Mouse (Mus musculus) neural tube, embryonic 15.5 days (tissue): Measurements from ENCODE around the gene Defb48. TPM values are rescaled to one million over a fixed set of nuclear protein-coding genes. Genes with fewer than 3 reads are reported as not detected.
A peak's percentile ranks its signal among the peaks of the same experiment; 100 is the strongest.

Source experiments
- ATAC-seq: fragments of 200-750 bp; cut with Nextera tagmentation; 2 replicates; pipeline ENCODE4 v1.8.0; 2017; ENCODE audit warnings: mild to moderate bottlenecking, moderate TSS enrichment, moderate library complexity; ENCODE audit not compliant: low FRiP score
- H3K27ac ChIP-seq: fragments of 300-500 bp; sonication (generic); replicated peaks from 2 replicates; pipeline ENCODE4 v1.5.1; 2015; ENCODE audit warnings: mild to moderate bottlenecking, inconsistent platforms
- H3K27me3 ChIP-seq: fragments of 300-500 bp; sonication (generic); replicated peaks from 2 replicates; pipeline ENCODE4 v1.6.1; 2015; ENCODE audit warnings: inconsistent platforms
- H3K36me3 ChIP-seq: fragments of 300-500 bp; sonication (generic); 2 replicates; pipeline ENCODE4 v1.6.1; 2015; ENCODE audit warnings: inconsistent platforms
- H3K4me1 ChIP-seq: fragments of 300-500 bp; sonication (generic); 2 replicates; pipeline ENCODE4 v1.6.1; 2015; ENCODE audit warnings: inconsistent platforms
- H3K4me2 ChIP-seq: fragments of 300-500 bp; sonication (generic); 2 replicates; pipeline ENCODE4 v1.6.1; 2015; ENCODE audit warnings: inconsistent platforms, mild to moderate bottlenecking, moderate library complexity
- H3K4me3 ChIP-seq: fragments of 300-500 bp; sonication (generic); replicated peaks from 2 replicates; pipeline ENCODE4 v1.5.1; 2015; ENCODE audit warnings: mild to moderate bottlenecking, inconsistent platforms
- H3K9ac ChIP-seq: fragments of 300-500 bp; sonication (generic); replicated peaks from 2 replicates; pipeline ENCODE4 v1.6.1; 2015; ENCODE audit warnings: mild to moderate bottlenecking, inconsistent platforms
- H3K9me3 ChIP-seq: fragments of 300-500 bp; sonication (generic); replicated peaks from 2 replicates; pipeline ENCODE4 v1.6.1; 2016; ENCODE audit warnings: inconsistent platforms
- WGBS: fragments of 180-500 bp; shearing (Covaris S2); methylation state at CpG from one replicate; pipeline ENCODE4 v1.1.7; 2015; ENCODE audit warnings: mixed read lengths; 5-methylcytosine and 5-hydroxymethylcytosine counted together
- polyA plus RNA-seq: library from polyadenylated mRNA; unstranded; fragments of >200 nt; fragmentation: Nextera tagmentation; extraction: Ambion mirVana; gene quantifications from 2 replicates; pipeline ENCODE4 v1.2.1, GENCODE M21; 2015

Defb48 gene
- polyA plus RNA-seq, 1 experiment from 2014 or later: not detected

DNA sequence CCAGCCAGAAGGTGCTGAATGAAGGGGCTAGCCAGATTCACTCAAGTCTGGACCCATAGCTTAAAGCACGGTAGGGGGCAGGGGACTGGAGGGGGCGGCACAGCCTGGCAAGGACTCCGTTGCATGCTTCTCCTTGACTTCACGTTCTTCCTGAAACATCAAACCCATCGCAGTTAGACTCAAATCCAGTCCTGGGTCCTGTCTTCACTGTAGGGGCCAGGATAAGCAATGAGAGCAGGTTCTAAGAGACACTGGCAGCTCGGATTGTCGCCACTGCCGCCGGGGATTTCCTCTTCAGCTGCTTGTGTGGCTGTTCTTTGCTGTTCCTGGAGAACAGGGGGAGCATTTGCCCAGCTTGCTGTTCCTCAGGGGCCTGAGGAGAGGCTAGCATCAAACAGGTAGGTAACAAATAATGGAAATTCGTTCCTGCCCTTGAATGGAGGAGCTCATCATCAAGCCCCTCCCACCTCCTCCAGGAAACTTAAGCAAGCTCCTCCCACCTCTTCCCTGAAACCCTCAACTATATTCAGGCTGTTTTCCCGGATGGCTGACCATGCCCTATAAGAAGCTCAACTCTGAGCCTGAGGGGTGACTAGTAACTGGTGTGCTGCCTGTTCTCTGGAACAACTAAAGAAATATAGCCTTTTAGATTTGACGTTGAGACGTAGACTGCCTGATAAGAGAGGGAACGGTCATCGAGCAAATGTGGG is 18.3 kb downstream of the Defb48 start:
- H3K27ac ChIP-seq: no peak overlapping the region
- WGBS: 17% methylated on average over 15 of the region's 15 CpGs
- no peaks in the 10 kb centered on the region for H3K36me3 ChIP-seq
- H3K4me1 ChIP-seq: peaks cover 11% of the 10 kb centered on the region
- no peaks in the 10 kb centered on the region for H3K27me3 ChIP-seq
- H3K4me2 ChIP-seq: peak overlapping the region; percentile 44
- H3K4me3 ChIP-seq: 0 out of 2 replicates have a peak overlapping the region, but pooled peaks have one; percentile 15
- no peaks in the 10 kb centered on the region for H3K9me3 ChIP-seq
- no peak overlapping the region; the same call in 1 of the 2 replicates for H3K9ac ChIP-seq
- ATAC-seq: peak; percentile 21; the same call in 1 of the 2 replicates

DNA sequence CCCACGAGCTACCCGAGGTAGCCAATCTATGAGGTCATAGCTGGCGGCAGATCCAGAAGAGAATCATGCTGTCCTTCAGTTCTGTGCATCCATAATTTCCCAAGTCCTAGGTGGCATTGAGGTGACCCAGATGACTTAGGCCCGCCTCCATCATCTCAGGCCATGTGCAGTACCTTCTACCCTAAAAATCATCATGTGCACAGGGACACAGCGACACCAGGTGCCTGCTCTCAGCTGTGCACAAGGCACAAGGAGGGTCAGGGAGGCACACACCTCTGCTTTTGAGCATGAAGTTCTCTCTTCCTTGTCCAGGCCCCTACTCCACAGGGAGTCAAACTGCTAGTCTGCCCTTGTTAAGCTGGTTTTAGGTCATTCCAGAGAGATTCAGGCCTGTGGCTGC is 19.0 kb downstream of the Defb48 start:
- Histone ChIP-seq H3K36me3 (no peaks in the 10 kb centered on the region), H3K27me3 (no peaks in the 10 kb centered on the region), H3K4me2 (peak overlapping the region; percentile 44; the same call in 1 of the 2 replicates), H3K9me3 (no peaks in the 10 kb centered on the region), H3K4me3 (no peak overlapping the region), H3K27ac (no peak overlapping the region), H3K4me1 (peaks cover 11% of the 10 kb centered on the region), H3K9ac (no peak overlapping the region)
- no peak for ATAC-seq
- WGBS: 79% methylated on average over 5 of the region's 5 CpGs

GRCm38 (mm10) chr14:62963632-62964031 is 20.7 kb downstream of the Defb48 start:
- WGBS: 85% methylated on average over 4 of the region's 4 CpGs
- no peak overlapping the region for H3K4me3 ChIP-seq
- peaks cover 11% of the 10 kb centered on the region for H3K4me1 ChIP-seq
- ATAC-seq: no peak
- H3K9ac ChIP-seq: no peak overlapping the region
- no peaks in the 10 kb centered on the region for H3K27me3 ChIP-seq
- no peak overlapping the region for H3K27ac ChIP-seq
- H3K4me2 ChIP-seq: no peak overlapping the region
- 0 out of 2 replicates have a peak, but pooled peaks cover 5% of the 10 kb centered on the region for H3K36me3 ChIP-seq
- H3K9me3 ChIP-seq: no peaks in the 10 kb centered on the region

DNA sequence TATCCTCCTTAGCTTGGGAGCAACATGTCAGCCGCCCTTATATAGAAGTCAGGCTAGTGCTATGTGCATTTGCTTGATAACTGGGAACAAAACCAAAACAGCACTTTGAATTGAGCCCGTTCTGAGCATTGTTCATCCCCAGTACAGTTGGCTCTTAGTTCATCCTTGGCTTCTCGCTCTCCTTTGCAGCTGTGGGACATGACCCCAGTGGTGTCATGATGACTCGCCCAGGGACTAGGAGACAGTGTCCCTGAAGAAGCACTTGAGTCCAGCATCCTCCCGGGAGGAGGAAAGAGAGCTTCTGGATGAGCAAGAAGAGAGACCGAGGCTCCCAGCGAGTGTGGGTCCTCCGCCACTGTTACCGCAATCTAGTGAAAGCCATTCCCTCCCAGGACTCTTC is 28.2 kb downstream of the Defb48 start:
- Histone ChIP-seq H3K27ac (no peak overlapping the region), H3K9ac (no peak overlapping the region), H3K4me3 (no peak overlapping the region), H3K27me3 (no peaks in the 10 kb centered on the region), H3K36me3 (peaks cover 45% of the 10 kb centered on the region), H3K9me3 (no peaks in the 10 kb centered on the region), H3K4me2 (no peak overlapping the region), H3K4me1 (no peaks in the 10 kb centered on the region)
- ATAC-seq: no peak
- WGBS: 92% methylated on average over 9 of the region's 9 CpGs

DNA sequence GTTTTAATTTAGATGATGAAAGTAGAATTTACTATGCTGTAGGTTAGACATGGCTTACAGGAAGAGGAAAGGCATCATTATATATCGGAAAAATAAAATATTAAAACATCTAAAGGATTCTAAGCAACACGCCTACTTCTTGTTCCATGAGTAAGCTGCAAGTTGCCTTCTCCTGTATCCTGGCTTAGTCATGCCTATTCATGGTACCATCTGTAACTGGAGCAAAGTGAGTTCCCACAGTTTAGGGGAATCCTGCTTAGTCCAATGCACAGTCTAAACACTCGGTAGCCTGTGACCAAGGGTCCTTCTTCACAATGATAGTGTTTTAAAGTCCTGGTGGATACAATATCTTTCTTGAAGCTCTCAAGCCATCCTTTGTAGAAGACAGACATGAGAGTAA is 37.5 kb downstream of the Defb48 start:
- Histone ChIP-seq H3K36me3 (peaks cover 16% of the 10 kb centered on the region), H3K9me3 (no peaks in the 10 kb centered on the region), H3K27ac (no peak overlapping the region), H3K4me2 (no peak overlapping the region), H3K4me3 (no peak overlapping the region), H3K27me3 (no peaks in the 10 kb centered on the region), H3K9ac (no peak overlapping the region), H3K4me1 (peaks cover 9% of the 10 kb centered on the region)
- WGBS: 90% methylated on average over 3 of the region's 3 CpGs
- no peak for ATAC-seq

DNA sequence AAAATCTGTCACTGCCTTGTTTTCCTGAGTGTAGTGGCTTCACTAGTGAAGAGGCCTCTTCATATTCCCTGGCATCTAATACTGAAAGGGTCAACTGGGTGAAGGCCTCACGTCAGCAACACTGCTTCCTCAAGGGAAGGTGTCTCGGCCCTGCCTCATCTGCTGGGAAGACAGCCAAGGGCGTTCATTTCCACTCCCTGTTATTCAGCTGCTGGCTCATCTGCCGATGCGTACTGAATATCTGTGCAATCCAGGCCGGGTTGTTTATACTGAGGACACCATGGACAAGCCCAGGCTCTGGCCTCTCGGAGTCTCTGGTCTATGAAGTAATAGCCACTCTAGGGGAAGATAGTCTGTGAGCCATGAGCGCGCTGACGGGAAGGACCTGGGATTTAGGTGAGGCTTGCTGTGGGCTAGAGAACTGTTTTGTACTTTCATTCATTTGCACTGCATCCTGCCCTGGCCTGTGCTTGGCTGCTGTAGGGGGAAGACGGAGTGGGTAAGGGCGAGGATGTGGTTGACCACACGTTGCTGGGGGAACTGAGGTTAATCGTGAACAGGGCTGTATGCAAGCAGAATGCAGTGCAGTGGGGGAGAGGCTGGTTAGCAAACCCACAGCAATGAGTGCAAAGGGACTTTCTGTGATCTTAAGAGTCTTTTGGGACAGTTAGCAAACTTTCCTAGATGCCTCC is 43.8 kb downstream of the Defb48 start:
- Histone ChIP-seq H3K4me2 (no peak overlapping the region), H3K27me3 (no peaks in the 10 kb centered on the region), H3K4me3 (no peak overlapping the region), H3K9me3 (no peaks in the 10 kb centered on the region), H3K36me3 (peaks cover 14% of the 10 kb centered on the region; the same call in 1 of the 2 replicates), H3K27ac (no peak overlapping the region), H3K4me1 (peaks cover 6% of the 10 kb centered on the region; the same call in 1 of the 2 replicates), H3K9ac (no peak overlapping the region)
- no peak for ATAC-seq
- 73% methylated on average over 14 of the region's 14 CpGs for WGBS

DNA sequence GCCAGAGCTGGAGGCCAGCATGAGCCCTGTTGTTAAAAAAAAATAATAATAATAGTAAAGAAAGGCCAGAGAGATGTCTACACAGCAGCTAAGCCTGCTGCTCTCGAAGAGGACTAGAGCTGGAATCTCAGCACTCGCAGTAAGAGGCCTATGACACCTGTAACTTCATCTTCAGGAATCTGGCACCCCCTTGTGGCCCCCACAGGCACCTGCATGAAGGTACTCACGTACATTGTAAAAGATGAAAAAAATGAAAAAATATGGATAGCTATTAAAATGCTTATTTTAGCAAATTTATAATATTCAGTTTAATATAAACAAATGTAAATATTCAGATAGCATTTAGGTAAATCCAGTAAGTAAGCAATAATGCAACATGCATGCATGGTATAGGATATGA is 44.9 kb downstream of the Defb48 start:
- no peak overlapping the region for H3K4me2 ChIP-seq
- no peak overlapping the region for H3K9ac ChIP-seq
- H3K36me3 ChIP-seq: peaks cover 11% of the 10 kb centered on the region; the same call in 1 of the 2 replicates
- WGBS: 95% methylated on average over 3 of the region's 3 CpGs
- H3K4me3 ChIP-seq: no peak overlapping the region
- ATAC-seq: no peak
- H3K27ac ChIP-seq: no peak overlapping the region
- H3K9me3 ChIP-seq: no peaks in the 10 kb centered on the region
- H3K4me1 ChIP-seq: peaks cover 6% of the 10 kb centered on the region; the same call in 1 of the 2 replicates
- no peaks in the 10 kb centered on the region for H3K27me3 ChIP-seq

DNA sequence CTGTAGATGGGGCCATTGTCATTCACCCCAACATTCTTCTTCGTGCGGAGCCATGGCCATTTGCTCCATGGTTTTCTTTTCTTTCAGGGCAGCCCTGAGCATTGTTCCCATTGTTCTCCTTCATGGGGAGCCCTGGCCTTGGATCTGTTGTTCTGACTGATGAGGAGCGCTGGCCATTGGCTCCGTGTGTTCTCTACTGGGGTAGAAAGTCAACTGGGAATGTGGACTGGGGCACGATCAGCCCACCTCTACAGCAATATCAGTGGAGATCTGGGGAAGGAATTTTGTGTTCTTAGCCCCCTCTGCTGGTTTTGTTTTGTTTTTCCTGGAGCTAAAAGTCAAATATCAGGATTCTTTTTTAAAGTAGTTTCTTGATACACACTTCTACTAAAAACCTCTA is 46.6 kb downstream of the Defb48 start:
- 43% methylated on average over 5 of the region's 5 CpGs for WGBS
- Histone ChIP-seq H3K4me1 (peaks cover 6% of the 10 kb centered on the region; the same call in 1 of the 2 replicates), H3K36me3 (peaks cover 6% of the 10 kb centered on the region; the same call in 1 of the 2 replicates), H3K27me3 (no peaks in the 10 kb centered on the region), H3K4me2 (no peak overlapping the region), H3K27ac (no peak overlapping the region), H3K9me3 (no peaks in the 10 kb centered on the region), H3K9ac (no peak overlapping the region), H3K4me3 (no peak overlapping the region)
- no peak for ATAC-seq

- Histone ChIP-seq H3K36me3 (0 out of 2 replicates have a peak, but pooled peaks cover 2% of the 10 kb centered on the region), H3K4me1 (peaks cover 6% of the 10 kb centered on the region; the same call in 1 of the 2 replicates), H3K4me2 (no peak overlapping the region), H3K9ac (no peak overlapping the region), H3K4me3 (no peak overlapping the region), H3K27me3 (no peaks in the 10 kb centered on the region), H3K27ac (no peak overlapping the region), H3K9me3 (no peaks in the 10 kb centered on the region)
- ATAC-seq: no peak
- 82% methylated on average over 6 of the region's 6 CpGs for WGBS
Measured at GRCm38 (mm10) chr14:62936631-62937380, 47.5 kb downstream of the Defb48 start.

DNA sequence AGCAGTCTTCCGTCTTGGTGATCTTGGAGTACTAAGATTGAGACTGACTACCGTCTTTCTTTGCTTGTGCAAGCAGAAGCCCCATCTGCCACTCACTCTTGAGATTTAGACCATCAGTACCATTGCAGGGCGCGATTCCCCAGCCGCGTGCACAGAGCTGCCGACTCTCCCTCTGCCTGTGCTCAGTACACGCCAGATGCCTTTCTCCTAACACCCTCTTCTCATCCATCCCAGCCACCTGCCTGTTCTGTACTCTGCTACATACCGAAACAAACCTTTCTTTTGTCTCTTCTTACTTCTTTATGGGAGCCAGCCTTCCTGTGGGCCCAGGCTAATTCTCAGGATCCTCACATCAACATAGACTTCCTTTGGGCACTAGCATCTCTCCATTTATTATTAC is 48.9 kb downstream of the Defb48 start:
- Histone ChIP-seq H3K27me3 (no peaks in the 10 kb centered on the region), H3K9ac (no peak overlapping the region), H3K9me3 (no peaks in the 10 kb centered on the region), H3K4me2 (no peak overlapping the region), H3K36me3 (0 out of 2 replicates have a peak, but pooled peaks cover 2% of the 10 kb centered on the region), H3K27ac (no peak overlapping the region), H3K4me1 (0 out of 2 replicates have a peak, but pooled peaks cover 3% of the 10 kb centered on the region), H3K4me3 (no peak overlapping the region)
- 83% methylated on average over 9 of the region's 9 CpGs for WGBS
- ATAC-seq: no peak

DNA sequence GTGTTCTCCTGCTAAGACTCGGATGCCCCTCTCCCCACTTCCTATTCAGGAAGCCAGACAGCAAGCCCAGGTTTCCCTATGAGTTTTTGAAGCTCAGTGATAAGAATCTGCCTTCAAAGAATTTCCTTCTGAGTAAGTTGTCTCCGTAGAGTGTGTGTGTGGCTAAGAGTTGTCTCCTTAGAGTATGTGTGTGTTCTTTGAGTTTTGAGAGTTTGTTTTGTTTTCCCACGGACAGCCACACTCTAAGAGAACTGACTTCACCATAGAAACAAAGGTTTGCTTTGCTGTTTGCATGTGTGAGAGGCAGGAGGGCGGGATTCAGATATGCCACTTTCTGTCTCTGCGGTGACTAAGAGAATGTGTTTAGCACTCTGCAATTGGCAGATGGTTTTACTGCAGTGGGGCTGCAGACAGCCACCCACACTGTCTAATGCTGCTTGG is 56.2 kb downstream of the Defb48 start:
- Histone ChIP-seq H3K27ac (0 out of 2 replicates have a peak overlapping the region, but pooled peaks have one; percentile 35), H3K9ac (no peak overlapping the region), H3K4me3 (no peak overlapping the region), H3K27me3 (no peaks in the 10 kb centered on the region), H3K9me3 (no peaks in the 10 kb centered on the region), H3K4me1 (no peaks in the 10 kb centered on the region), H3K36me3 (0 out of 2 replicates have a peak, but pooled peaks cover 4% of the 10 kb centered on the region), H3K4me2 (no peak overlapping the region)
- no peak for ATAC-seq
- 69% methylated on average over 5 of the region's 5 CpGs for WGBS
